Mouse (Mus musculus) hindbrain, embryonic 15.5 days (tissue): ENCODE results near the gene Htr5a. TPM values are rescaled to one million over a fixed set of nuclear protein-coding genes. Genes with fewer than 3 reads are reported as not detected.

Source experiments
- ATAC-seq: fragments of 200-750 bp; cut with Nextera tagmentation; 2 replicates; pipeline ENCODE4 v1.8.0; 2017; ENCODE audit warnings: low read depth, moderate number of reproducible peaks, moderate TSS enrichment; ENCODE audit not compliant: low FRiP score
- H3K27ac ChIP-seq: fragments of 300-500 bp; sonication (generic); replicated peaks from 2 replicates; pipeline ENCODE4 v1.5.1; 2015; ENCODE audit warnings: mild to moderate bottlenecking, inconsistent platforms
- H3K27me3 ChIP-seq: fragments of 300-500 bp; sonication (generic); 2 replicates; pipeline ENCODE4 v1.6.1; 2015; ENCODE audit warnings: control low read depth, inconsistent platforms
- H3K36me3 ChIP-seq: fragments of 300-500 bp; sonication (generic); 2 replicates; pipeline ENCODE4 v1.6.1; 2015; ENCODE audit warnings: control low read depth, inconsistent platforms
- H3K4me1 ChIP-seq: fragments of 300-500 bp; sonication (generic); replicated peaks from 2 replicates; pipeline ENCODE4 v1.6.1; 2015; ENCODE audit warnings: control low read depth, inconsistent platforms
- H3K4me2 ChIP-seq: fragments of 300-500 bp; sonication (generic); 2 replicates; pipeline ENCODE4 v1.6.1; 2015; ENCODE audit warnings: moderate library complexity, mild to moderate bottlenecking, inconsistent platforms
- H3K4me3 ChIP-seq: fragments of 300-500 bp; sonication (generic); 2 replicates; pipeline ENCODE4 v1.5.1; 2015; ENCODE audit warnings: mild to moderate bottlenecking, inconsistent platforms
- H3K9ac ChIP-seq: fragments of 300-500 bp; sonication (generic); 2 replicates; pipeline ENCODE4 v1.6.1; 2015; ENCODE audit warnings: inconsistent platforms
- H3K9me3 ChIP-seq: fragments of 300-500 bp; sonication (generic); 2 replicates; pipeline ENCODE4 v1.6.1; 2016; ENCODE audit warnings: control low read depth, inconsistent platforms
- WGBS: fragments of 180-500 bp; shearing (Covaris S2); methylation state at CpG from one replicate; pipeline ENCODE4 v1.1.7; 2015; 5-methylcytosine and 5-hydroxymethylcytosine counted together
- polyA plus RNA-seq: library from polyadenylated mRNA; unstranded; fragments of >200 nt; fragmentation: Nextera tagmentation; extraction: Ambion mirVana; gene quantifications from 2 replicates; pipeline ENCODE4 v1.2.1, GENCODE M21; 2015

The Htr5a gene
- polyA plus RNA-seq, 1 experiment from 2014 or later = 1.5 TPM

DNA sequence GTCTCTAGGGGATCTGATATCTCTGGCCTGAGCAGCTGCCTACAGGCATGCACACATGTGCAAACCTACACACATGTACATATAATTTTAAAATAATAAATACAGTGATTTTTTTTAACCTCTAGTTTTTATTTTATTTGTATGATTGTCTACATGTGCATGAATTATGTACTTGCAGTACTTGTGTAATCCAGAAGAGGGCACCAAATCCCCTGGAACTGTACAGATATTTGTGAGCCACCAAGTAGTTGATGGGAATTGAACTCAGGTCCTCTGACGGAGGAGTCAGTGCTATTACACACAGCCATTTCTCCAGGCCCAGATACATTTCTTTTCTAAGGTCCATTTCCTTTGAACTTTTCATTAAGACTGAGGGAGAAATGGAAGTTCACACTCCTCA is 12.3 kb downstream of the Htr5a start:
- no peak overlapping the region for H3K4me3 ChIP-seq
- no peak overlapping the region for H3K9ac ChIP-seq
- H3K4me2 ChIP-seq = no peak overlapping the region
- no peaks in the 10 kb centered on the region for H3K36me3 ChIP-seq
- WGBS = 59% methylated on average over 1 of the region's 1 CpGs
- H3K9me3 ChIP-seq = no peaks in the 10 kb centered on the region
- ATAC-seq = no peak
- no peaks in the 10 kb centered on the region for H3K4me1 ChIP-seq
- no peak overlapping the region for H3K27ac ChIP-seq
- H3K27me3 ChIP-seq = no peaks in the 10 kb centered on the region

DNA sequence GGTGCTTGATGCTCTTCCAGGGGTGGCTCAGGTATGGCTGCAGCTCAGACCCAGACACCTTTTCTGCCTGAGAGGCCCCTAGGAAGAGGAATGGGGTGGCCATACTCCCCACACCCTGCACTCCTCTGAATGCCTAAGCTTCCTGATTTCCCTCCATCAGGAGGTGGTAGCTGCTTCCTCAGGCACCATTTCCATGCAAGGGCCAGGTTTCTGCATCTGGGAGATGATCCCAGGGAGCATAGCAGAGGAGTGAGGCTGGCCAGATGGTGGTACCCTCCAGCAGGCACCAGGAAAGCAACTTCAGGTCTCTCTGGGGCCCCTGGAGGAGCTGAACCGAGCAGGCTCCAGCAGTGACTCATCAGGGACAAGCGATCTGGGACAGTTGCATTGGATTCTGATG is 13.8 kb downstream of the Htr5a start:
- ATAC-seq = no peak
- no peak overlapping the region for H3K4me3 ChIP-seq
- H3K9ac ChIP-seq = no peak overlapping the region
- no peak overlapping the region for H3K4me2 ChIP-seq
- H3K27ac ChIP-seq = no peak overlapping the region
- H3K27me3 ChIP-seq = no peaks in the 10 kb centered on the region
- H3K4me1 ChIP-seq = no peaks in the 10 kb centered on the region
- H3K9me3 ChIP-seq = no peaks in the 10 kb centered on the region
- H3K36me3 ChIP-seq = no peaks in the 10 kb centered on the region
- 81% methylated on average over 2 of the region's 2 CpGs for WGBS

DNA sequence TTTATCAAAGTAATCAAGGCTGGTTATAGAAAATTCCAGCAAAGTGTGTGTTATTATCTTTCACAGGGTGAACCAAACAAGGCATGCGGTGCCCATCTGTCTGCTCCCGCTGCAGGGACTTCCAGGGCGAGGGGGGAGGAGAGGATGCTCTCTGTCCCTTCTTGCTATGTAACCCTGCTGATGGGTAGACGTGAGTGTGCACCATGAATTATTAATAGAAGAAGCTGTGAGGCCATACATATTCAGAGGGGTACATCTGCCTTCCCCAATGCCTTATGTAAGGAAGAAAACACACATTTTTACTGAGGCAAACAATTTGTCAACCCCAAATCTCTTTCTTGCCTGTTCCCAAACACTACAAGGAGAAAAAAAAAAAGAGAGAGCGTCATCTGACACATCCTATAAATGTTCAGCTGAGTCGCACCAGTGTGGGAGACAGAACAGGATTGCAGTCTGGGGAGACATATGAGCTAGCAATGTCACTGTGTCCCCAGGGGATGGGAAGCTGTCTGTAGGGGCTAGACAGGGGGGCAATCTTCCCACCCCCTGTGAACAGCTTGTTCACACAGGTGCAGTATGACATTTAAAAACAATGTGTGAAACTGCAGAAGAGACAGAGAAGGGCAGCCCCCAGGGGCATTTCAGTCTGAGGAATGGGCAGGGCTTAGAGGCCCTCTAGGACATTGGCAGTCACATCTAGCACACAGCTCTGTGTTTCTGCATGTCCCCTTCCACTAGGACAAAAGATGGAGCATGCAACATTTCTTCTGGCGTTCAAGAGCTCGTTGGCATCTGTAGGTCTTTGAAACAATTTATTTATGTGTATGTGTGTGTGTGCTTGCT is 31.5 kb downstream of the Htr5a start:
- Histone ChIP-seq H3K9me3 (no peaks in the 10 kb centered on the region), H3K4me1 (peaks cover 11% of the 10 kb centered on the region), H3K27me3 (no peaks in the 10 kb centered on the region), H3K27ac (peak overlapping the region; percentile 66), H3K36me3 (no peaks in the 10 kb centered on the region), H3K4me3 (no peak overlapping the region), H3K9ac (no peak overlapping the region), H3K4me2 (no peak overlapping the region)
- 20% methylated on average over 8 of the region's 8 CpGs for WGBS
- peak; percentile 91 for ATAC-seq

DNA sequence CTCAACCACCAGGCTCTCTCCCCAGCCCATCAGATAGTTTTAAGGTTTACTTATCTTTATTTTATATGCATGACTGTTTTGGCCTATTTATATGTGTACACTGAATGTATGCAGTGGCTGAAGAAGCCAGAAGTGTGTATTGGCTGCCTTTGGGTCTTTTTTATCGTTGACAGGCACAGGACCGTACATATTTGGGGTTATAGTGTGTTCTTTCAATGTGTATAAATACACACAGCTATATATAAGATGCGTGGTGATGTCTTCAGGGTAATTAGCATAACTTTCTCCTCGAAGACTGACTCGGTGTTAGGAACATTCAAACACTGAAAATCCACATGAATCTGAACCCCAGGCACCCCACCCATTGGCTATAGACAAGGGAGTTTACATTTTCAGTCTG is 32.3 kb downstream of the Htr5a start:
- H3K27me3 ChIP-seq = no peaks in the 10 kb centered on the region
- H3K9ac ChIP-seq = no peak overlapping the region
- 72% methylated on average over 5 of the region's 5 CpGs for whole genome bisulfite sequencing
- no peaks in the 10 kb centered on the region for H3K36me3 ChIP-seq
- H3K4me2 ChIP-seq = no peak overlapping the region
- H3K4me3 ChIP-seq = no peak overlapping the region
- no peaks in the 10 kb centered on the region for H3K9me3 ChIP-seq
- H3K4me1 ChIP-seq = peaks cover 11% of the 10 kb centered on the region
- peak overlapping the region; percentile 66 for H3K27ac ChIP-seq
- no peak for ATAC-seq

DNA sequence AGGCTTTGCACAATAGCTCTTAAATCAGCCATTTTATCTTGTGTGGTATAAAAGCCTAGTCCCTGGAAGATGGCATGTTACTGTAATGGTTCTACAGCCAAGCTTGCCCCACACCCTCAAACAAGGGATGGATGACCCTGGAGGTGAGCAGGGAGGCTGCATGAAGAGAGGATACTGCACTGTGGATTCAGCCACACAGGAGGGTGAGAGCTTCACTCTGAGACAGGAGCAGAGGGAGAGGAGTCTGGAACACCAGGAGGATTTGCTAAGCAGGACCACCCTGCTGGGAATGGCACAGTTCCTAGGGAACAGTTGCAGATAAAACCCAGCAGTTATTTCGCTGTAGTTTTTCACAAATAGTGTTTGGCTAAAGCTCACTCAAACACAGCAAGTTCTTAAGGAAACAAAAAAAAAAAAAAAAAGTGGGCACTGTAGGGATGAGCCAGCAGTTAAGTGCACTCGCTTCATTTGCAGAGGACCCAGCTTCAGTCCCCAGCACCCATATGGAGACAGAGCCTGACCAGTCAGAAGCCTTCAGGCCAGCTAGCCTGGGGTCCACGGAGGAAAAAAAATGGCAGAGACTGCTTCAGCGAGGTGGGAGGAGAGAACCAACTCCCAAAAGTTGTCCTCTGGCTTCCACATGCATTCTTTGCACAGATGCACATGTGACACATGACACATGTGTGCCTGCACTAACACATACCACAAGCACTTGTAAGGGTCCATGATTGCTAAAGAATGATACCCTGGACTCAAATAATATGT is 33.6 kb downstream of the Htr5a start:
- H3K9me3 ChIP-seq = no peaks in the 10 kb centered on the region
- no peaks in the 10 kb centered on the region for H3K27me3 ChIP-seq
- H3K4me2 ChIP-seq = no peak overlapping the region
- no peaks in the 10 kb centered on the region for H3K36me3 ChIP-seq
- no peak overlapping the region for H3K9ac ChIP-seq
- H3K27ac ChIP-seq = no peak overlapping the region
- no peak for ATAC-seq
- no peak overlapping the region for H3K4me3 ChIP-seq
- H3K4me1 ChIP-seq = peaks cover 11% of the 10 kb centered on the region
- WGBS = 64% methylated on average over 4 of the region's 4 CpGs

DNA sequence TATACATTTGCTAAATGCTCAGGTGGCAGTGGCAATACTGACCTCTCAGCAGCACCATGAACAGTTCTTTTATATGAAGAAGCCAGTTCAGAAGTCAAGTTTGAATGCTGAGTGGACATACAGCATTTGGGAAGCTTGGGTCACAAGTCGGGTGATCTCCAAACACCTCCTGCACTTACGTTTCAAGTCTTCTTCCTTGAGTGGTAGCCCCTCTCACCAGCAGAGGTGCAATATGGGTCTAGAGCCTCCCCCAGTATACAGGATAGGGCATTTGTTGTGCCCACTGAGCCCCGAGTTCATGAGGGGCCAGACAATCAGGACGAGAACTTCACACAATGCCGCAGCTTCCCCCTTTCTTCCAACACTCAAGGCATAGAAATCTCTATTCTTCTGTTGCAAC is 36.4 kb downstream of the Htr5a start:
- Histone ChIP-seq H3K4me1 (peaks cover 7% of the 10 kb centered on the region), H3K9me3 (no peaks in the 10 kb centered on the region), H3K4me3 (no peak overlapping the region), H3K27me3 (no peaks in the 10 kb centered on the region), H3K36me3 (no peaks in the 10 kb centered on the region), H3K27ac (no peak overlapping the region), H3K9ac (no peak overlapping the region), H3K4me2 (no peak overlapping the region)
- 89% methylated on average over 5 of the region's 5 CpGs for WGBS
- no peak for ATAC-seq

DNA sequence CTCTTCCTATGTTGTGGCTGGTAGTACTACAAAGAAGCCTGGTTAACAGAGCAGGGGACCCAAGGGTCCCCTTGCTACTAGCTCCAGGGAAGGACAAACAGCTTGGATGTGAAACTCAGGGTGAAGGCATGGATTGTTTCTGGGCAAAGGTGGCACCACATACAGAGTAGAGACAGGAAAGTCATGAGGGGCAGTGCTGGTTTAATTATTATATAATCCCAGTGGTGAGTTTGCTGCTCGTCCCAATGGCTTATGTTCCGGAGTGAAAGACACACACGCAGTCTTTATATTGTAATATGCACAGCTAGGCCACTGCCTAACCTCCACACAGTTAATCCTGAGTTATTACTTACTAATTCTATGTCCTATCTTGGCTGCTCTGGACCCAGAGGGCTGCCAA is 37.8 kb downstream of the Htr5a start:
- H3K4me2 ChIP-seq = no peak overlapping the region
- no peaks in the 10 kb centered on the region for H3K9me3 ChIP-seq
- H3K36me3 ChIP-seq = no peaks in the 10 kb centered on the region
- 91% methylated on average over 3 of the region's 3 CpGs for WGBS
- H3K4me1 ChIP-seq = no peaks in the 10 kb centered on the region
- no peak overlapping the region for H3K27ac ChIP-seq
- no peaks in the 10 kb centered on the region for H3K27me3 ChIP-seq
- no peak overlapping the region for H3K4me3 ChIP-seq
- H3K9ac ChIP-seq = no peak overlapping the region
- no peak for ATAC-seq

DNA sequence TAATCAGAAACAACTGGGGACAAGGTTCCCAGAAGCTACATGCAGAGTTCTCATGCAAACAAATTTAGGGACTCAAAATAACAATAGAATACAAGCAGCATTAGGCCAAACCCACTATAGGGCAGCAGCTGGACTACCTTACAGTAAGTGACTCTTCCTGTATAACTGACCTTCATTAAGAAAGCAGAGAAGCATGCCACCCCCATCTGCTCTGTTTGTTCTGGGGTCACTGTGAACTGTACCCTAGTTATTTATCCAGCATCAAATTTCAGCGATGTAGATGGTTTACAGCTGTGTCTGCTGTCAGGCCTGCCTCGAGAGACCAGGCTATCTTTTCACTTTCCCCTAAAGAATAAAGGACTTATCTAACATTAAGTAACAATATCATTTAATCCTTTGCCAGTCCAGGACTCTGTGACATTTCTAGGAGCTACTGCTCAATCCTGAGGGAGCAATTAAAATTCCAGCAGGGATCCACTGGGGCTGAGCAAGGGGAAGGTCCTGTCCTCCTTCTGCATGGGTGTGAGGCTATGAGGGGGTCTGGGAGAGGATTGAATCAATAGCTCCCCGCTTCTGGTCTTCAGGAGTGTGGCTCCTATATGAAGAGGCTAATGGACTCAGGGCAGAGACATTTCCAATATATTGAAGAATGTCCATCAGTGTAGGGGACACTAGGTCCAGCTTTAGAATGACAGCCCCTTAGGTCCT is 38.5 kb downstream of the Htr5a start:
- Histone ChIP-seq H3K9me3 (no peaks in the 10 kb centered on the region), H3K4me1 (no peaks in the 10 kb centered on the region), H3K9ac (no peak overlapping the region), H3K4me2 (no peak overlapping the region), H3K27me3 (no peaks in the 10 kb centered on the region), H3K27ac (no peak overlapping the region), H3K4me3 (no peak overlapping the region), H3K36me3 (no peaks in the 10 kb centered on the region)
- WGBS = 66% methylated on average over 3 of the region's 3 CpGs
- no peak for ATAC-seq

DNA sequence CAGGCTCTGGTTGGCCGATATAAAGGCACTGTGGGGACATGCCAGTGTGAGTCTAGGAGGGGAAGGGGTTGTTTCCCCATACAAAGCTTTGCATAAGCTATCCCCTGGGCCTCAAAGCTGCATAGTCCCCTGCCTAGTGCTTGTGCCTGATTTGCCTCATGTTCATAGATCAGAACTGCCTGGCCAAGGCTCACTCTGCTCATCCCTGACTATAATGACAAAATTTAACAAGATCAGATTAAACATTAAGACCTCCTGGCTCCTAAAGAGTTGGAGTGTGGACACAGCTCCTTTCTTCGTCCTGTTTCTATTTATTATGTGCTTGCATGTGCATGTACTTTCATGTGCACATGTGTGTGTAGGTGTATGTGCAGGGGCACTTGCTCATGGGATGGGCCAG is 39.3 kb downstream of the Htr5a start:
- Histone ChIP-seq H3K27me3 (no peaks in the 10 kb centered on the region), H3K36me3 (no peaks in the 10 kb centered on the region), H3K9ac (no peak overlapping the region), H3K4me3 (no peak overlapping the region), H3K9me3 (no peaks in the 10 kb centered on the region), H3K4me1 (no peaks in the 10 kb centered on the region), H3K27ac (no peak overlapping the region), H3K4me2 (no peak overlapping the region)
- no peak for ATAC-seq
- WGBS = 83% methylated on average over 2 of the region's 2 CpGs

DNA sequence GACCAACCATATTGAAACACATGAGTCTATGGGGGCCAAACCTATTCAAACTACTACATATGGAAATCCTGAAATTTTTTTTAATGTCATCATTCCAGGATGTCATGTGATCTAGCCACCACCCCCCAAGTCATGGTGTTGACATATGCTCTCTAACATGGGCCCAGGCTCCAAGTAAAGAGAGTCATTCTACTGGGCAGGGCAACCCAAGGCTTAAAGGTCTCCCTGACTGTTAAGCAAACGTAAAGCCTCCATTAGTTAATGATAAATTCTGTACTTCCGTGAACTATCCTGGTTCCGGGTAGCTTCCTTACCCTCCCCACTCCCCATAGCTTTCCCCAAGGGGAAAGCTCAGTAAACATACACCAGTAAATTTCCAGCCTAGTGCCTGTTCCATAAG is 46.1 kb downstream of the Htr5a start:
- Histone ChIP-seq H3K9ac (no peak overlapping the region), H3K4me1 (no peaks in the 10 kb centered on the region), H3K4me3 (no peak overlapping the region), H3K36me3 (no peaks in the 10 kb centered on the region), H3K9me3 (no peaks in the 10 kb centered on the region), H3K27me3 (no peaks in the 10 kb centered on the region), H3K27ac (no peak overlapping the region), H3K4me2 (no peak overlapping the region)
- WGBS = 83% methylated on average over 3 of the region's 3 CpGs
- ATAC-seq = no peak

DNA sequence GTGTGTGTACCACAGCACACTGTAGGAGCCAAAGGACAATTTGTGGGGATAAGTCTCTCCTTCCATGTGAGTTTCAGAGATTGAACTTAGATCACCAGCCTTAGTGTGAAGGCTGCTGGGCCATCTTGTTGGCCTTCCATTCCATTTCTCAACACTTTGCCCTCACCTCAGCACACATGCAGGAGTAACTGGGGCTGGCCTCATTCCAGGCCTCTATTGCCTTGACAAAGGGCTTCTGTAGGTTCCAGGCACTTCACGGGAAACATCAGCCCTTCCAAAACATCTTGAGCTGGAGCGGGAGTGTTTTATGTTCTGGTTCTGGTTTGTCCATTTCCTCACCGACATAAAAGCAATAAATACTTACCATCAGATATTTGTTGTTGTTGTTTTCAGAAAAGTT is 54.0 kb downstream of the Htr5a start:
- no peak for ATAC-seq
- H3K27me3 ChIP-seq = no peaks in the 10 kb centered on the region
- 94% methylated on average over 3 of the region's 3 CpGs for WGBS
- H3K4me3 ChIP-seq = no peak overlapping the region
- H3K36me3 ChIP-seq = no peaks in the 10 kb centered on the region
- no peak overlapping the region for H3K4me2 ChIP-seq
- H3K9ac ChIP-seq = no peak overlapping the region
- no peaks in the 10 kb centered on the region for H3K9me3 ChIP-seq
- no peak overlapping the region for H3K27ac ChIP-seq
- H3K4me1 ChIP-seq = no peaks in the 10 kb centered on the region

DNA sequence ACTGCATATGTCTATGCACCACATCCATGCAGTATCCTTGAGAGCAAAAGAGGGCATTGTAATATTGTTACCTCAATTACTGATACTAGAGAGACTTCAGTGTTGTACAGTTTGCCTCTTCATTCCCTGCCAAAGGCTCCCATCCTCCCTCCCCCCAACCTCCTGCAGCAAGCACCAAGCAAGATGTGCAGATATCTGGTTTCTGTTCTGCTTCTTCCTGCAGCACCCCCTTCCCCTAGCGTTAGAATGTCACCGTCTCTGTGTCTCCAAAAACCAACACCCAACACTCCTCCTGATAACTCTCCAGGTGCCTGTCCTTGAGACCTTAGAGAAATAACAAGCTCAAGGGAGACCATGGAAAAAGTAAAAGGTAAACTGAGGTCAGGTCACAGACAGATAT is 57.8 kb downstream of the Htr5a start:
- no peak overlapping the region for H3K4me2 ChIP-seq
- no peak overlapping the region for H3K4me3 ChIP-seq
- no peaks in the 10 kb centered on the region for H3K4me1 ChIP-seq
- H3K27ac ChIP-seq = no peak overlapping the region
- no peaks in the 10 kb centered on the region for H3K36me3 ChIP-seq
- H3K9ac ChIP-seq = no peak overlapping the region
- H3K27me3 ChIP-seq = no peaks in the 10 kb centered on the region
- 86% methylated on average over 2 of the region's 2 CpGs for WGBS
- no peak for ATAC-seq
- no peaks in the 10 kb centered on the region for H3K9me3 ChIP-seq
